ENCODE assay signal across 35 mouse cellular contexts in genomic region chr10:117482361-117482760, GRCm38 (mm10).
"Had no signal": no experiment of that assay in that cellular context is flagged by ENCODE, and none has a peak within 500 bp of the region (broad histone marks: within the 10 kb centered on the region; RNA-seq: fewer than 3 reads in every experiment).

No protein-coding gene starts in this region.

- H3K4me2 ChIP-seq: heart, embryonic 11.5 days; heart, embryonic 12.5 days; heart, embryonic 13.5 days; heart, embryonic 15.5 days; hindbrain, embryonic 12.5 days; hindbrain, embryonic 13.5 days; hindbrain, embryonic 14.5 days; hindbrain, embryonic 15.5 days; intestine, embryonic 15.5 days; kidney, embryonic 15.5 days had no signal

- H3K4me1 ChIP-seq: heart, embryonic 10.5 days; heart, embryonic 12.5 days; heart, embryonic 13.5 days; heart, embryonic 15.5 days; hindbrain, embryonic 12.5 days; hindbrain, embryonic 15.5 days; intestine, embryonic 15.5 days had no signal

- H3K9me3 ChIP-seq: heart, embryonic 10.5 days; heart, embryonic 13.5 days; heart, embryonic 15.5 days; hindbrain, embryonic 10.5 days; hindbrain, embryonic 12.5 days; hindbrain, embryonic 13.5 days; hindbrain, embryonic 15.5 days; intestine, embryonic 15.5 days; kidney, embryonic 15.5 days had no signal

- H3K4me3 ChIP-seq: heart, embryonic 10.5 days; heart, embryonic 12.5 days; heart, embryonic 13.5 days; heart, embryonic 15.5 days; hindbrain, embryonic 10.5 days; hindbrain, embryonic 12.5 days; hindbrain, embryonic 13.5 days; hindbrain, embryonic 15.5 days; intestine, embryonic 15.5 days; kidney, embryonic 15.5 days; layer of hippocampus, adult 2 months had no signal

- H3K27me3 ChIP-seq: heart, embryonic 12.5 days; heart, embryonic 13.5 days; heart, embryonic 15.5 days; hindbrain, embryonic 13.5 days; hindbrain, embryonic 15.5 days; intestine, embryonic 15.5 days; kidney, embryonic 15.5 days had no signal

- H3K36me3 ChIP-seq: heart, embryonic 10.5 days; heart, embryonic 12.5 days; heart, embryonic 13.5 days; heart, embryonic 15.5 days; hindbrain, embryonic 10.5 days; hindbrain, embryonic 12.5 days; hindbrain, embryonic 13.5 days; hindbrain, embryonic 15.5 days; intestine, embryonic 15.5 days; kidney, embryonic 15.5 days had no signal

- H3K9ac ChIP-seq: heart, embryonic 12.5 days; heart, embryonic 13.5 days; heart, embryonic 15.5 days; hindbrain, embryonic 12.5 days; hindbrain, embryonic 13.5 days; hindbrain, embryonic 14.5 days; hindbrain, embryonic 15.5 days; intestine, embryonic 15.5 days; kidney, embryonic 15.5 days had no signal

- DNase-seq: heart, postnatal 10 days; heart, postnatal 14 days; heart, postnatal 36 days; heart, postnatal 4 days; kidney, adult 11 months; kidney, adult 18-20 months; kidney, adult 2 months; kidney, adult 8-10 months; kidney, adult 9 months; kidney, postnatal 10 days; kidney, postnatal 14 days; kidney, postnatal 25 days; kidney, postnatal 36 days; kidney, postnatal 4 days; layer of hippocampus, adult 9-11 months; layer of hippocampus, postnatal 36 days had no signal

- H3K27ac ChIP-seq: heart, embryonic 10.5 days; heart, embryonic 13.5 days; heart, embryonic 15.5 days; hindbrain, embryonic 10.5 days; hindbrain, embryonic 12.5 days; hindbrain, embryonic 13.5 days; hindbrain, embryonic 14.5 days; hindbrain, embryonic 15.5 days; hindbrain, postnatal 0 days; intestine, embryonic 15.5 days; kidney, embryonic 15.5 days; kidney, postnatal 0 days; layer of hippocampus, adult 2 months had no signal

- ATAC-seq: hindbrain, embryonic 16.5 days; hindbrain, postnatal 0 days; inflammation-experienced regulatory T-cells, adult 6 months; intestine, embryonic 15.5 days; intestine, embryonic 16.5 days; intestine, postnatal 0 days had no signal
